Mouse (Mus musculus) MEL (cell line): ENCODE measurements around the gene Fnbp4. TPM values are rescaled to one million over a fixed set of nuclear protein-coding genes. Genes with fewer than 3 reads are reported as not detected.

Experiments
- DNase-seq: peaks from one replicate; pipeline ENCODE4 v3.0.0; 2011; ENCODE audit warnings: low read depth, low spot score
- H3K27ac ChIP-seq: 2 replicates; pipeline ENCODE4 v1.5.1; 2012; ENCODE audit warnings: low read depth, mild to moderate bottlenecking, control low read depth, low read length, moderate library complexity; ENCODE audit not compliant: control insufficient read depth
- H3K27me3 ChIP-seq, 2 experiments: fragments of 150-350 bp in 1 of 2; sonication (generic) in 1 of 2; 2 replicates each; pipeline ENCODE4 v1.6.1; 2012; ENCODE audit warnings: low read length in 2 of 2, mild to moderate bottlenecking in 2 of 2, improper control_type of control experiment in 1 of 2, moderate library complexity in 1 of 2; ENCODE audit not compliant: insufficient read depth in 2 of 2, control insufficient read depth in 1 of 2
- H3K36me3 ChIP-seq, 2 experiments: 2 replicates each; pipeline ENCODE4 v1.6.1; 2012 to 2014; ENCODE audit warnings: low read length in 2 of 2, improper control_type of control experiment in 1 of 2, inconsistent platforms in 1 of 2, mild to moderate bottlenecking in 1 of 2; ENCODE audit not compliant: insufficient read depth in 2 of 2, control insufficient read depth in 1 of 2
- H3K4me1 ChIP-seq, 2 experiments: fragments of 150-350 bp in 1 of 2; sonication (generic) in 1 of 2; 2 replicates each; pipeline ENCODE4 v1.6.1; 2012; ENCODE audit warnings: low read length in 2 of 2, improper control_type of control experiment in 1 of 2, mild to moderate bottlenecking in 1 of 2; ENCODE audit not compliant: insufficient read depth in 2 of 2, control insufficient read depth in 1 of 2
- H3K4me3 ChIP-seq, 2 experiments: fragments of 150-350 bp in 1 of 2; sonication (generic) in 1 of 2; 2 replicates each; pipeline ENCODE4 v1.5.1; 2012; ENCODE audit warnings: low read depth in 2 of 2, low read length in 2 of 2, mild to moderate bottlenecking in 2 of 2, moderate library complexity in 2 of 2, control low read depth in 1 of 2, improper control_type of control experiment in 1 of 2; ENCODE audit not compliant: control insufficient read depth in 1 of 2, insufficient read depth in 1 of 2
- H3K79me2 ChIP-seq: 2 replicates; pipeline ENCODE4 v1.6.1; 2012; ENCODE audit warnings: mild to moderate bottlenecking, low read length, moderate library complexity; ENCODE audit not compliant: control insufficient read depth, poor library complexity, insufficient read depth
- H3K9ac ChIP-seq: 2 replicates; pipeline ENCODE4 v1.6.1; 2012; ENCODE audit warnings: low read depth, mild to moderate bottlenecking, control low read depth, low read length, moderate library complexity; ENCODE audit not compliant: control insufficient read depth, poor library complexity, severe bottlenecking
- H3K9me3 ChIP-seq: fragments of 150-350 bp; sonication (generic); replicated peaks from 2 replicates; pipeline ENCODE4 v1.6.1; 2012; ENCODE audit warnings: mild to moderate bottlenecking, low read length, improper control_type of control experiment, moderate library complexity; ENCODE audit not compliant: insufficient read depth
- BHLHE40 ChIP-seq: IDR thresholded peaks from 2 replicates; pipeline ENCODE4 v1.6.1; 2012; ENCODE audit warnings: low read depth, mild to moderate bottlenecking, inconsistent platforms, low read length, improper control_type of control experiment, borderline replicate concordance
- EP300 ChIP-seq, 2 experiments: IDR thresholded peaks; 2 replicates each; pipeline ENCODE4 v1.6.1; 2011; ENCODE audit warnings: improper control_type of control experiment in 2 of 2, low read length in 2 of 2, low read depth in 1 of 2, mild to moderate bottlenecking in 1 of 2
- ETS1 ChIP-seq: IDR thresholded peaks from 2 replicates; pipeline ENCODE4 v1.6.1; 2012; ENCODE audit warnings: low read depth, mild to moderate bottlenecking, inconsistent platforms, low read length, improper control_type of control experiment, moderate library complexity
- GABPA ChIP-seq: IDR thresholded peaks from 2 replicates; pipeline ENCODE4 v1.6.1; 2012; ENCODE audit warnings: low read depth, mild to moderate bottlenecking, inconsistent platforms, low read length, improper control_type of control experiment, moderate library complexity
- JUND ChIP-seq: IDR thresholded peaks from 2 replicates; pipeline ENCODE4 v1.6.1; 2011; ENCODE audit warnings: low read depth, mild to moderate bottlenecking, improper control_type of control experiment, low read length
- MAX ChIP-seq: IDR thresholded peaks from 2 replicates; pipeline ENCODE4 v1.6.1; 2011; ENCODE audit warnings: low read length, improper control_type of control experiment
- MAZ ChIP-seq: IDR thresholded peaks from 2 replicates; pipeline ENCODE4 v1.6.1; 2012; ENCODE audit warnings: low read depth, mild to moderate bottlenecking, inconsistent platforms, low read length, improper control_type of control experiment
- MEF2A ChIP-seq: IDR thresholded peaks from 2 replicates; pipeline ENCODE4 v1.6.1; 2014; ENCODE audit warnings: low read depth, mild to moderate bottlenecking, inconsistent platforms, low read length, improper control_type of control experiment; ENCODE audit not compliant: poor library complexity, insufficient replicate concordance, severe bottlenecking; ENCODE audit errors: extremely low read depth
- MXI1 ChIP-seq: IDR thresholded peaks from 2 replicates; pipeline ENCODE4 v1.6.1; 2011; ENCODE audit warnings: mild to moderate bottlenecking, low read depth, low read length, improper control_type of control experiment
- MYC ChIP-seq: IDR thresholded peaks from 2 replicates; pipeline ENCODE4 v1.6.1; 2011; ENCODE audit warnings: low read depth, mild to moderate bottlenecking, low read length, improper control_type of control experiment, moderate library complexity
- NELFE ChIP-seq: IDR thresholded peaks from 2 replicates; pipeline ENCODE4 v1.6.1; 2011; ENCODE audit warnings: low read depth, low read length, improper control_type of control experiment
- NRF1 ChIP-seq: IDR thresholded peaks from 2 replicates; pipeline ENCODE4 v1.6.1; 2014; ENCODE audit warnings: low read depth, mild to moderate bottlenecking, inconsistent platforms, low read length, improper control_type of control experiment, moderate library complexity; ENCODE audit not compliant: poor library complexity, insufficient read depth, severe bottlenecking
- POLR2A ChIP-seq, 2 experiments: IDR thresholded peaks; 2 replicates each; pipeline ENCODE4 v1.6.1; 2011 to 2012; ENCODE audit warnings: low read length in 2 of 2, mild to moderate bottlenecking in 2 of 2, control low read depth in 1 of 2, improper control_type of control experiment in 1 of 2, low read depth in 1 of 2, moderate library complexity in 1 of 2; ENCODE audit not compliant: control insufficient read depth in 1 of 2, insufficient read depth in 1 of 2, poor library complexity in 1 of 2
- POLR2AphosphoS2 ChIP-seq: IDR thresholded peaks from 2 replicates; pipeline ENCODE4 v1.6.1; 2011; ENCODE audit warnings: low read length, improper control_type of control experiment
- RAD21 ChIP-seq: IDR thresholded peaks from 2 replicates; pipeline ENCODE4 v1.6.1; 2011; ENCODE audit warnings: mild to moderate bottlenecking, low read depth, low read length, improper control_type of control experiment
- RCOR1 ChIP-seq: IDR thresholded peaks from 2 replicates; pipeline ENCODE4 v1.6.1; 2012; ENCODE audit warnings: low read depth, mild to moderate bottlenecking, inconsistent platforms, low read length, improper control_type of control experiment
- TAL1 ChIP-seq: IDR thresholded peaks from 2 replicates; pipeline ENCODE4 v1.6.1; 2012; ENCODE audit warnings: mild to moderate bottlenecking, inconsistent platforms, low read length, moderate library complexity, mixed read lengths
- TCF12 ChIP-seq: IDR thresholded peaks from 2 replicates; pipeline ENCODE4 v1.6.1; 2014; ENCODE audit warnings: low read depth, mild to moderate bottlenecking, inconsistent platforms, low read length, improper control_type of control experiment, moderate library complexity
- UBTF ChIP-seq: IDR thresholded peaks from 2 replicates; pipeline ENCODE4 v1.6.1; 2012; ENCODE audit warnings: low read depth, mild to moderate bottlenecking, inconsistent platforms, low read length, improper control_type of control experiment, moderate library complexity, borderline replicate concordance; ENCODE audit not compliant: insufficient read depth
- USF1 ChIP-seq: IDR thresholded peaks from 2 replicates; pipeline ENCODE4 v1.6.1; 2014; ENCODE audit warnings: low read depth, mild to moderate bottlenecking, inconsistent platforms, low read length, improper control_type of control experiment, moderate library complexity
- ZKSCAN1 ChIP-seq: IDR thresholded peaks from 2 replicates; pipeline ENCODE4 v1.6.1; 2012; ENCODE audit warnings: low read depth, mild to moderate bottlenecking, inconsistent platforms, low read length, improper control_type of control experiment, moderate library complexity
- ZMIZ1 ChIP-seq: IDR thresholded peaks from 2 replicates; pipeline ENCODE4 v1.6.1; 2012; ENCODE audit warnings: low read depth, mild to moderate bottlenecking, inconsistent platforms, low read length, improper control_type of control experiment, moderate library complexity
- ZNF384 ChIP-seq: IDR thresholded peaks from 2 replicates; pipeline ENCODE4 v1.6.1; 2012; ENCODE audit warnings: low read depth, mild to moderate bottlenecking, inconsistent platforms, low read length, improper control_type of control experiment
- polyA plus RNA-seq, 2 experiments: library from polyadenylated mRNA; stranded (reverse) in 1 of 2; unstranded in 1 of 2; fragments of >175 nt in 1 of 2; fragments of >200 nt in 1 of 2; gene quantifications; 2 replicates each; pipeline versions ENCODE4 v1.2.1 to v1.2.4; 2012; ENCODE audit warnings: low replicate concordance in 2 of 2, low read depth in 1 of 2; ENCODE audit not compliant: insufficient read length in 2 of 2, insufficient read depth in 1 of 2, missing spikeins in 1 of 2
- total RNA-seq: library from RNA; depleted of rRNA; stranded (reverse); fragments of 300-350 nt; gene quantifications from 2 replicates; pipeline ENCODE4 v1.2.3, GENCODE M21; 2012

Gene Fnbp4
- total and polyA plus RNA-seq, 3 experiments, result 42.1 to 353 (median 73.7) TPM

DNA sequence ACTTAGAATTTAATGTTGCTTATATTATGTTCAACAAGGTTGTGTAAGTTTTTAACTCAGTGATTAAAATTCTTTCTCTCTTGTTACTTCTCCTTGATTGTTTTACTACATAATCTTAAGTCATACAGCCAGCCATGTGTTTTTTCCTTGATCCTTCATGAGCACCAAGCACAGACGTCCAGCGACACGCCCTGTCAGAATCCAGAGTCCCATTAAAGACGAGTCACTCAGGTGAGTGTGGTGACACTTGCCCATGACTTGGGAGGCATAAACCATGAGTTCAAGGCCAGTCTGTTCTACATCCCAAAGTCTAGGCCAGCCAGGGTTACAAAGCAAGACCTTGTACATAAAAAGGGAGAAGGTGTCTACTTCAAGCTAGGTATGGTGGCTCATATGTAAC is 71.0 kb downstream of the Fnbp4 start:
- Histone ChIP-seq H3K9me3 (no peaks in the 10 kb centered on the region), H3K27me3 (no peaks in the 10 kb centered on the region), H3K9ac (no peak overlapping the region), H3K27ac (no peak overlapping the region), H3K79me2 (no peaks in the 10 kb centered on the region), H3K4me3 (no peak overlapping the region), H3K4me1 (no peaks in the 10 kb centered on the region), H3K36me3 (no peaks in the 10 kb centered on the region)
- no peak for DNase-seq
- TF ChIP-seq ETS1 (no peak), MAZ (no peak), NELFE (no peak), USF1 (no peak), RCOR1 (no peak), ZMIZ1 (no peak), MAX (no peak), JUND (no peak), BHLHE40 (no peak), UBTF (no peak), TAL1 (no peak), EP300 (IDR thresholded peaks at IDR 0.05; ENCODE audit: low read depth in 1 of 2, low read length in 2 of 2) (no peak), GABPA (no peak), MXI1 (no peak)

DNA sequence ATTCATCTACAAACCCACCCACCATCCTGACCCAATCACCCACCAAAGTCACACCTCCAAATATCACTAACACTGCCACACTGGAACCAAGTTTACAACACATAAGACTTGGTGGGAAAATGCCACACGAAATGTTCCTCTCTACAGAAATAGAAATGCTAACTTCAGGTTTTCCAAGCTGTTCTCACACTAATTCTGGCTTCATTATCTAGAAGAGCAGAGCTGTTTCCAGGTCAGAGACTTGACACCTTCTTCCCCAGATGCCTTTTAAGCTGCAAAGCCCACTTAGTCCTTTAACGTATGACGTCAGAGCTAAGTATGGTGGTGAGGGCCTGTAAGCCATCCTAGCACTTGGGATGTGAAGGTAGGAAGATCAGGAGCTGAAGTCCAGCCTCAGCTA is 73.5 kb downstream of the Fnbp4 start:
- no peak for DNase-seq
- Histone ChIP-seq H3K9me3 (no peaks in the 10 kb centered on the region), H3K9ac (no peak overlapping the region), H3K79me2 (no peaks in the 10 kb centered on the region)
- TF ChIP-seq TCF12, result no peak
- no peak for TF ChIP-seq MYC
- no peak for TF ChIP-seq NRF1
- no peak for TF ChIP-seq ZNF384
- no peak for TF ChIP-seq ZKSCAN1
- TF ChIP-seq MEF2A, result no peak
- no peak for TF ChIP-seq POLR2A (IDR thresholded peaks at IDR 0.05; ENCODE audit: control insufficient read depth in 1 of 2, insufficient read depth in 1 of 2, low read depth in 1 of 2, low read length in 2 of 2, poor library complexity in 1 of 2)
- TF ChIP-seq MAX, result no peak
- TF ChIP-seq POLR2AphosphoS2, result no peak
- no peak for TF ChIP-seq RAD21
- no peak for TF ChIP-seq ETS1
- no peak for TF ChIP-seq NELFE
- TF ChIP-seq USF1, result no peak
- TF ChIP-seq, all 39 proteins: peak for 0
- H3K27me3 ChIP-seq, result no peaks in the 10 kb centered on the region
- no peaks in the 10 kb centered on the region for H3K4me1 ChIP-seq
- H3K36me3 ChIP-seq, result no peaks in the 10 kb centered on the region
- no peak overlapping the region for H3K4me3 ChIP-seq
- H3K27ac ChIP-seq, result no peak overlapping the region
